Mouse (Mus musculus): Measurements from ENCODE around the gene 2410004P03Rik. TPM values are rescaled to one million over a fixed set of nuclear protein-coding genes. Genes with fewer than 3 reads are reported as not detected.

2410004P03Rik gene
- 0.09 and 0.30 TPM in 2 replicates for polyA plus RNA-seq (2012; rRNA removed; ENCODE audit: low replicate concordance)

GRCm38 (mm10) chr12:17011100-17011870 is at the start of gene 2410004P03Rik:
Gene 2410004P03Rik, minus strand, starts transcription at chr12:17011727.

GRCm38 (mm10) chr12:16999739-17000497 is 11.6 kb downstream of the 2410004P03Rik start, which contains the start of gene Pqlc3:
Gene Pqlc3, minus strand, starts transcription at chr12:17000408.

Other genes starting within 250 kb of the 2410004P03Rik start
- 1.2 and 2.1 TPM in 2 replicates for gene Greb1, start 210.8 kb downstream of the 2410004P03Rik start, polyA plus RNA-seq (2012; rRNA removed; ENCODE audit: low replicate concordance)
- gene E2f6, start 200.8 kb downstream of the 2410004P03Rik start, polyA plus RNA-seq (2012; rRNA removed; ENCODE audit: low replicate concordance), result 15.2 and 37.1 TPM in 2 replicates
- 3.5 and 12.1 TPM in 2 replicates for gene Rock2, start 116.8 kb downstream of the 2410004P03Rik start, polyA plus RNA-seq (2012; rRNA removed; ENCODE audit: low replicate concordance)
- 82.7 and 108 TPM in 2 replicates for gene Pqlc3, start 11.3 kb downstream of the 2410004P03Rik start, polyA plus RNA-seq (2012; rRNA removed; ENCODE audit: low replicate concordance)
- 0.36 and 0.50 TPM in 2 replicates for gene Kcnf1, start 165.2 kb upstream of the 2410004P03Rik start, polyA plus RNA-seq (2012; rRNA removed; ENCODE audit: low replicate concordance)